Mouse (Mus musculus) E14TG2a.4 (cell line): ENCODE measurements at regions not wholly inside any gene's neighbourhood (a gene's known extent, or its start where the extent isn't known, plus 50 kb on each side); places are given as distances from the start of the nearest gene placed in this dataset.

Source experiments
- CTCF ChIP-seq: conservative IDR thresholded peaks from 2 replicates; pipeline ENCODE4 v1.5.1; 2014; ENCODE audit warnings: low read length
- NANOG ChIP-seq: IDR thresholded peaks from 2 replicates; pipeline ENCODE4 v1.6.1; 2014; ENCODE audit warnings: borderline replicate concordance, low read length, mixed read lengths
- POU5F1 ChIP-seq: IDR thresholded peaks from 2 replicates; pipeline ENCODE4 v1.6.1; 2014; ENCODE audit warnings: low read length, borderline replicate concordance

DNA sequence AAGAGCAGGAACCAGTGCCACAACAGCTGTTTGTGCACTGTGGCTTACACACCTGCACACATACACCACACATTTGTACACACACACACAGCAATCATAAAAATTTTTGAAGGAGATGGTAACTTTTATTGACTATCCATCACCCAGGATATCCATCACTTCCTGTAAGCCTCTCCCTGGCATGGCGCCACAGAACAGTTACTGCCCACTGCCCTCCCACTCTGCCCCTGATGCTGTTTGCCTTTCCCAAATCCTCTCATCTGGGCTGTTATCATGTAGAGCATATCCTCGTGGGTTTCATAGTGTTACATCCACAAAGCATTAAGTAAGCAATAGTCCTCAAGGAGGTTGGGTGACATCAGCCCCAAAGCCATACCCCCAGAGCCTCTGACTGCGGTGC lies 84.0 kb upstream of the Ankrd55 start:
- TF ChIP-seq CTCF = no peak
- TF ChIP-seq NANOG = no peak
- TF ChIP-seq POU5F1 = no peak
